Mouse (Mus musculus) forebrain, embryonic 16.5 days (tissue): Measurements from ENCODE around the gene Nkiras1. TPM values are rescaled to one million over a fixed set of nuclear protein-coding genes. Genes with fewer than 3 reads are reported as not detected.

ENCODE experiments used
- ATAC-seq: fragments of 200-750 bp; cut with Nextera tagmentation; 2 replicates; pipeline ENCODE4 v1.8.0; 2017; ENCODE audit warnings: mild to moderate bottlenecking, moderate library complexity
- H3K27ac ChIP-seq: fragments of 300-500 bp; sonication (generic); 2 replicates; pipeline ENCODE4 v1.5.1; 2014; ENCODE audit warnings: low read length, control low read depth
- H3K27me3 ChIP-seq: fragments of 300-500 bp; sonication (generic); replicated peaks from 2 replicates; pipeline ENCODE4 v1.6.1; 2014; ENCODE audit warnings: low read length; ENCODE audit not compliant: control insufficient read depth, insufficient read depth
- H3K36me3 ChIP-seq: fragments of 300-500 bp; sonication (generic); 2 replicates; pipeline ENCODE4 v1.6.1; 2014; ENCODE audit not compliant: control insufficient read depth, insufficient read depth
- H3K4me1 ChIP-seq: fragments of 300-500 bp; sonication (generic); replicated peaks from 2 replicates; pipeline ENCODE4 v1.6.1; 2014; ENCODE audit warnings: low read length; ENCODE audit not compliant: control insufficient read depth, insufficient read depth
- H3K4me2 ChIP-seq: fragments of 300-500 bp; sonication (generic); 2 replicates; pipeline ENCODE4 v1.6.1; 2014; ENCODE audit warnings: mild to moderate bottlenecking, low read length, control low read depth
- H3K4me3 ChIP-seq: fragments of 300-500 bp; sonication (generic); replicated peaks from 2 replicates; pipeline ENCODE4 v1.5.1; 2014; ENCODE audit warnings: mild to moderate bottlenecking, low read length, control low read depth
- H3K9ac ChIP-seq: fragments of 300-500 bp; sonication (generic); replicated peaks from 2 replicates; pipeline ENCODE4 v1.6.1; 2014; ENCODE audit warnings: low read depth, low read length, control low read depth
- H3K9me3 ChIP-seq: fragments of 300-500 bp; sonication (generic); 2 replicates; pipeline ENCODE4 v1.6.1; 2016; ENCODE audit warnings: low read length; ENCODE audit not compliant: control insufficient read depth
- WGBS: fragments of 180-500 bp; shearing (Covaris S2); extraction: QIAGEN DNeasy Blood & Tissue Kit; methylation state at CpG from one replicate; pipeline ENCODE4 v1.1.7; 2014; 5-methylcytosine and 5-hydroxymethylcytosine counted together
- polyA plus RNA-seq: library from polyadenylated mRNA; unstranded; fragments of >200 nt; fragmentation: Nextera tagmentation; extraction: Ambion mirVana; gene quantifications from 2 replicates; pipeline ENCODE4 v1.2.1, GENCODE M21; 2015

Nkiras1 gene
- polyA plus RNA-seq, 1 experiment from 2014 or later: 36.2 TPM

GRCm38 (mm10) chr14:18292578-18292977 lies 21.6 kb downstream of the Nkiras1 start:
- 88% methylated on average over 3 of the region's 3 CpGs for WGBS
- no peak for ATAC-seq
- no peak overlapping the region for H3K4me2 ChIP-seq

GRCm38 (mm10) chr14:18297441-18297840 lies 26.5 kb downstream of the Nkiras1 start:
- no peaks in the 10 kb centered on the region for H3K9me3 ChIP-seq
- no peaks in the 10 kb centered on the region for H3K36me3 ChIP-seq
- H3K4me3 ChIP-seq: no peak overlapping the region
- no peaks in the 10 kb centered on the region for H3K4me1 ChIP-seq
- H3K9ac ChIP-seq: no peak overlapping the region
- ATAC-seq: no peak
- no peaks in the 10 kb centered on the region for H3K27me3 ChIP-seq
- no peak overlapping the region for H3K27ac ChIP-seq
- H3K4me2 ChIP-seq: no peak overlapping the region
- WGBS: 98% methylated on average over 2 of the region's 2 CpGs

More at GRCm38 (mm10) chr14:18292578-18292977, 21.6 kb downstream of the Nkiras1 start:
- Histone ChIP-seq H3K9me3 (no peaks in the 10 kb centered on the region), H3K27ac (no peak overlapping the region), H3K27me3 (no peaks in the 10 kb centered on the region), H3K9ac (no peak overlapping the region), H3K36me3 (no peaks in the 10 kb centered on the region), H3K4me1 (no peaks in the 10 kb centered on the region), H3K4me3 (no peak overlapping the region)

- Histone ChIP-seq H3K27ac (no peak overlapping the region), H3K36me3 (no peaks in the 10 kb centered on the region), H3K9ac (no peak overlapping the region), H3K4me3 (no peak overlapping the region), H3K4me2 (no peak overlapping the region), H3K4me1 (peaks cover 5% of the 10 kb centered on the region; the same call in 1 of the 2 replicates), H3K9me3 (no peaks in the 10 kb centered on the region), H3K27me3 (no peaks in the 10 kb centered on the region)
- WGBS: 91% methylated on average over 2 of the region's 2 CpGs
- no peak for ATAC-seq
Measured at GRCm38 (mm10) chr14:18298874-18299273, 27.9 kb downstream of the Nkiras1 start.

- Histone ChIP-seq H3K9me3 (no peaks in the 10 kb centered on the region), H3K27ac (no peak overlapping the region), H3K9ac (no peak overlapping the region), H3K27me3 (no peaks in the 10 kb centered on the region), H3K4me1 (peaks cover 5% of the 10 kb centered on the region; the same call in 1 of the 2 replicates), H3K36me3 (no peaks in the 10 kb centered on the region), H3K4me3 (no peak overlapping the region), H3K4me2 (no peak overlapping the region)
- 89% methylated on average over 2 of the region's 2 CpGs for WGBS
- no peak for ATAC-seq
Measured at GRCm38 (mm10) chr14:18300676-18301075, 29.7 kb downstream of the Nkiras1 start.

- Histone ChIP-seq H3K36me3 (no peaks in the 10 kb centered on the region), H3K9me3 (no peaks in the 10 kb centered on the region), H3K27me3 (no peaks in the 10 kb centered on the region), H3K4me3 (no peak overlapping the region), H3K4me1 (peaks cover 5% of the 10 kb centered on the region; the same call in 1 of the 2 replicates), H3K9ac (no peak overlapping the region), H3K4me2 (no peak overlapping the region), H3K27ac (no peak overlapping the region)
- no peak for ATAC-seq
- WGBS: 85% methylated on average over 3 of the region's 3 CpGs
Measured at GRCm38 (mm10) chr14:18301591-18301990, 30.7 kb downstream of the Nkiras1 start.

- no peak overlapping the region for H3K27ac ChIP-seq
- no peak overlapping the region for H3K9ac ChIP-seq
- H3K27me3 ChIP-seq: no peaks in the 10 kb centered on the region
- no peak overlapping the region for H3K4me2 ChIP-seq
- ATAC-seq: no peak
- peaks cover 5% of the 10 kb centered on the region; the same call in 1 of the 2 replicates for H3K4me1 ChIP-seq
- H3K4me3 ChIP-seq: no peak overlapping the region
- H3K36me3 ChIP-seq: no peaks in the 10 kb centered on the region
- WGBS: 74% methylated on average over 3 of the region's 3 CpGs
- no peaks in the 10 kb centered on the region for H3K9me3 ChIP-seq
Measured at GRCm38 (mm10) chr14:18302750-18303149, 31.8 kb downstream of the Nkiras1 start.

- no peaks in the 10 kb centered on the region for H3K9me3 ChIP-seq
- no peaks in the 10 kb centered on the region for H3K27me3 ChIP-seq
- no peak overlapping the region for H3K4me2 ChIP-seq
- no peak overlapping the region for H3K9ac ChIP-seq
- H3K4me3 ChIP-seq: no peak overlapping the region
- 62% methylated on average over 4 of the region's 4 CpGs for WGBS
- H3K36me3 ChIP-seq: no peaks in the 10 kb centered on the region
- peak; percentile 46 for ATAC-seq
- H3K4me1 ChIP-seq: peaks cover 5% of the 10 kb centered on the region; the same call in 1 of the 2 replicates
- H3K27ac ChIP-seq: no peak overlapping the region
Measured at GRCm38 (mm10) chr14:18303262-18303661, 32.3 kb downstream of the Nkiras1 start.

GRCm38 (mm10) chr14:18304165-18304564 lies 33.2 kb downstream of the Nkiras1 start:
- Histone ChIP-seq H3K36me3 (no peaks in the 10 kb centered on the region), H3K9me3 (no peaks in the 10 kb centered on the region), H3K27ac (no peak overlapping the region), H3K4me3 (no peak overlapping the region), H3K4me2 (no peak overlapping the region), H3K4me1 (peaks cover 5% of the 10 kb centered on the region; the same call in 1 of the 2 replicates), H3K9ac (no peak overlapping the region), H3K27me3 (no peaks in the 10 kb centered on the region)
- 95% methylated on average over 5 of the region's 5 CpGs for WGBS
- no peak for ATAC-seq

GRCm38 (mm10) chr14:18317457-18318411 lies 46.8 kb downstream of the Nkiras1 start:
- WGBS: 84% methylated on average over 11 of the region's 11 CpGs
- Histone ChIP-seq H3K27ac (no peak overlapping the region), H3K36me3 (no peaks in the 10 kb centered on the region), H3K9ac (no peak overlapping the region), H3K4me3 (no peak overlapping the region), H3K27me3 (no peaks in the 10 kb centered on the region), H3K4me1 (no peaks in the 10 kb centered on the region), H3K9me3 (no peaks in the 10 kb centered on the region), H3K4me2 (no peak overlapping the region)
- no peak for ATAC-seq
